Mouse (Mus musculus): ENCODE measurements around the gene Sirt6.
"Not testable (repeated sequence)": the region's sequence is repeated elsewhere in the genome, so short reads cannot be mapped to it uniquely, and the experiment has no call there.

Sirt6 gene

GRCm38 (mm10) chr10:81626994-81627835 lies at the start of gene Sirt6:
Gene Sirt6 (minus strand): TSS chr10:81627797.
- DNase-seq (ENCODE audit: low read depth in 1 of 2, low spot score in 2 of 2): peak; percentile 76 to 80

GRCm38 (mm10) chr10:81656174-81656573 lies 28.6 kb upstream of the Sirt6 start:
- DNase-seq (ENCODE audit: low read depth in 1 of 2, low spot score in 2 of 2): no peak

GRCm38 (mm10) chr10:81655178-81655577 lies 27.6 kb upstream of the Sirt6 start:
- no peak for DNase-seq (ENCODE audit: low read depth in 1 of 2, low spot score in 2 of 2)

- peak; percentile 58 to 69 for DNase-seq (ENCODE audit: low read depth in 1 of 2, low spot score in 2 of 2)
Observed at GRCm38 (mm10) chr10:81648803-81649775, 21.5 kb upstream of the Sirt6 start, which contains the start of gene Gm10778. Gene Gm10778 (plus strand): TSS chr10:81649059.

GRCm38 (mm10) chr10:81646015-81646555 lies 18.5 kb upstream of the Sirt6 start:
- no peak for DNase-seq (ENCODE audit: low read depth in 1 of 2, low spot score in 2 of 2)

- no peak for DNase-seq (ENCODE audit: low read depth in 1 of 2, low spot score in 2 of 2)
Observed at GRCm38 (mm10) chr10:81645391-81645790, 17.8 kb upstream of the Sirt6 start.

- no peak for DNase-seq (ENCODE audit: low read depth in 1 of 2, low spot score in 2 of 2)
Observed at GRCm38 (mm10) chr10:81644716-81645115, 17.1 kb upstream of the Sirt6 start.

GRCm38 (mm10) chr10:81644162-81644561 lies 16.6 kb upstream of the Sirt6 start:
- DNase-seq (ENCODE audit: low read depth in 1 of 2, low spot score in 2 of 2): no peak

GRCm38 (mm10) chr10:81643449-81644055 lies 16.0 kb upstream of the Sirt6 start:
- DNase-seq (ENCODE audit: low read depth in 1 of 2, low spot score in 2 of 2): peak; percentile 79 to 83

- no peak for DNase-seq (ENCODE audit: low read depth in 1 of 2, low spot score in 2 of 2)
Observed at GRCm38 (mm10) chr10:81642648-81643448, 15.3 kb upstream of the Sirt6 start.

- DNase-seq (ENCODE audit: low read depth in 1 of 2, low spot score in 2 of 2): no peak
Observed at GRCm38 (mm10) chr10:81641978-81642647, 14.5 kb upstream of the Sirt6 start.

- no peak for DNase-seq (ENCODE audit: low read depth in 1 of 2, low spot score in 2 of 2)
Observed at GRCm38 (mm10) chr10:81641566-81641965, 14.0 kb upstream of the Sirt6 start.

- DNase-seq (ENCODE audit: low read depth in 1 of 2, low spot score in 2 of 2): not testable (repeated sequence)
Observed at GRCm38 (mm10) chr10:81640825-81641224, 13.2 kb upstream of the Sirt6 start.

GRCm38 (mm10) chr10:81638101-81638500 lies 10.5 kb upstream of the Sirt6 start:
- DNase-seq (ENCODE audit: low read depth in 1 of 2, low spot score in 2 of 2): no peak

- no peak for DNase-seq (ENCODE audit: low read depth in 1 of 2, low spot score in 2 of 2)
Observed at GRCm38 (mm10) chr10:81636338-81636737, 8.7 kb upstream of the Sirt6 start.

GRCm38 (mm10) chr10:81633253-81634099 lies 5.9 kb upstream of the Sirt6 start:
- peak; percentile 46 to 47 for DNase-seq (ENCODE audit: low read depth in 1 of 2, low spot score in 2 of 2)

- DNase-seq (ENCODE audit: low read depth in 1 of 2, low spot score in 2 of 2): no peak
Observed at GRCm38 (mm10) chr10:81628390-81628789, 793 bp upstream of the Sirt6 start, which contains the start of gene Ankrd24. Gene Ankrd24 (plus strand): TSS chr10:81628540.

GRCm38 (mm10) chr10:81627836-81628220 lies 231 bp upstream of the Sirt6 start:
- no peak for DNase-seq (ENCODE audit: low read depth in 1 of 2, low spot score in 2 of 2)
